Mouse (Mus musculus) liver, postnatal 0 days (tissue): ENCODE measurements at regions not wholly inside any gene's neighbourhood (a gene's known extent, or its start where the extent isn't known, plus 50 kb on each side); places are given as distances from the start of the nearest gene placed in this dataset.

Source experiments
- CTCF ChIP-seq: sonication (generic); IDR thresholded peaks from 2 replicates; pipeline ENCODE4 v1.5.1; 2016; ENCODE audit warnings: antibody characterized with exemption, low read depth
- EP300 ChIP-seq: IDR thresholded peaks from 2 replicates; pipeline ENCODE4 v1.6.1; 2016; ENCODE audit warnings: antibody characterized with exemption, low read depth, mild to moderate bottlenecking

DNA sequence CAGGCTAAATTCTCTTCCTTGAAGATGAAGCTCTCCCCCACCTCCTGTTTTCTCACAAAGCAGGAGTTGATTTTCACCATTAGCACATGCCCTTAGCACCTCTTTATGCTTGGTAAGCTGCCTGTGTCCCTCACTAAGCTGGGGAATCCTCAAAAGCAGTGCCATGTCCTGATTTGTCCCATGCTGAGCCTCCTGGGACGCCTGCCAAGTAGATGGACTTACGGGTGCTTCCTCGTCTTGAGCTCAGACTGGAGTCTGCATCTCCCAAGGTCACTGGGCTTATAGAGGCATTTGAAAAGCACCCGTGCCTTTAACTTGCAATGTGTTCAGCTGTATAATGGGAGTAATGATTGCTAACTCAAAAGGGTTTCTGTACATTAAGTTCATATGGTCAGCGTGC lies 247.1 kb upstream of the Trpc7 start:
- TF ChIP-seq EP300 = no peak
- TF ChIP-seq CTCF = no peak
